Mouse (Mus musculus): ENCODE results near the gene Retnlg.
"Not testable (repeated sequence)": the region's sequence is repeated elsewhere in the genome, so short reads cannot be mapped to it uniquely, and the experiment has no call there.

GRCm38 (mm10) chr16:48833626-48834025 lies 38.8 kb upstream of the Retnlg start:
- not testable (repeated sequence) for TF ChIP-seq POLR2A (IDR thresholded peaks at IDR 0.05; ENCODE audit: extremely low read depth, insufficient read depth, low read length); CTCF (IDR thresholded peaks at IDR 0.05; ENCODE audit: low read depth, low read length)
